Mouse (Mus musculus): ENCODE data around the gene Acadvl. TPM values are rescaled to one million over a fixed set of nuclear protein-coding genes. Genes with fewer than 3 reads are reported as not detected.
A peak's percentile ranks its signal among the peaks of the same experiment; 100 is the strongest.

Gene Acadvl
- total and polyA plus RNA-seq, 3 experiments = 92.5 to 123 TPM; not detected in 1

DNA sequence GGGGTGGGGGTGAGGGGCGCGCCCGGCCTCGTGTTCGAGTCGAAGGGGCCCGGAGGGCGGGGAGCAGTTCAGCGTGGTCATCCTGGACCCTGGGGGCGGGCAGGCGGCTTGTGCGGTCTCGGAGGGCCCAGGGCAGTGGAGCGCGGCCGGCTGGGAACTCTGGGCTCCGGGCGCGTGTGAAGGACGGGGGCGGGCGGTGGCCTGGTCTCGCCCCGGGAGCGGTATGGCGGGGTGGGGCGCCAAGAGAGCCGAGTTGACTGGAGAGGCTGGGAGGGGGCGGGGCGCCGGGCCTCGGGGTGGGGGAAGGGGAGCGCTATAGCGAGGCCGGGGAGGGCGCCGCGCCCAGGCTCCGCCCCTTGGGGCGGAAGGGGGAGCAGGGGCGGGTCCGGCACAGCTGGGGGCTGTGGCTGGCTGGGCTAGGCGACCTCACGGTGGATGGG is 18.1 kb downstream of the Acadvl start (continued):
- no peak for TF ChIP-seq ZNF384 (IDR thresholded peaks at IDR 0.05; ENCODE audit: low read depth, low read length)
- TF ChIP-seq POLR2A (IDR thresholded peaks at IDR 0.05; ENCODE audit: control insufficient read depth in 1 of 2, insufficient read depth in 1 of 2, low read depth in 1 of 2, low read length in 2 of 2, poor library complexity in 1 of 2) = peak; percentile 62 to 86; a peak in 3 of 4 replicates
- 0 out of 2 replicates have a peak, but pooled peaks have one; percentile 14 for TF ChIP-seq MYC (IDR thresholded peaks at IDR 0.05; ENCODE audit: low read depth, low read length)
- no peak for TF ChIP-seq CHD1 (IDR thresholded peaks at IDR 0.05; ENCODE audit: low read depth, low read length)
- no peak; the same call in 1 of the 2 replicates for TF ChIP-seq MAZ (IDR thresholded peaks at IDR 0.05; ENCODE audit: low read depth, low read length)
- TF ChIP-seq ELF1 (IDR thresholded peaks at IDR 0.05; ENCODE audit: low read depth, low read length) = no peak
- TF ChIP-seq NRF1 (IDR thresholded peaks at IDR 0.05; ENCODE audit: insufficient read depth, low read depth, low read length, poor library complexity, severe bottlenecking) = no peak
- TF ChIP-seq NELFE (IDR thresholded peaks at IDR 0.05; ENCODE audit: low read depth, low read length) = peak; percentile 79

DNA sequence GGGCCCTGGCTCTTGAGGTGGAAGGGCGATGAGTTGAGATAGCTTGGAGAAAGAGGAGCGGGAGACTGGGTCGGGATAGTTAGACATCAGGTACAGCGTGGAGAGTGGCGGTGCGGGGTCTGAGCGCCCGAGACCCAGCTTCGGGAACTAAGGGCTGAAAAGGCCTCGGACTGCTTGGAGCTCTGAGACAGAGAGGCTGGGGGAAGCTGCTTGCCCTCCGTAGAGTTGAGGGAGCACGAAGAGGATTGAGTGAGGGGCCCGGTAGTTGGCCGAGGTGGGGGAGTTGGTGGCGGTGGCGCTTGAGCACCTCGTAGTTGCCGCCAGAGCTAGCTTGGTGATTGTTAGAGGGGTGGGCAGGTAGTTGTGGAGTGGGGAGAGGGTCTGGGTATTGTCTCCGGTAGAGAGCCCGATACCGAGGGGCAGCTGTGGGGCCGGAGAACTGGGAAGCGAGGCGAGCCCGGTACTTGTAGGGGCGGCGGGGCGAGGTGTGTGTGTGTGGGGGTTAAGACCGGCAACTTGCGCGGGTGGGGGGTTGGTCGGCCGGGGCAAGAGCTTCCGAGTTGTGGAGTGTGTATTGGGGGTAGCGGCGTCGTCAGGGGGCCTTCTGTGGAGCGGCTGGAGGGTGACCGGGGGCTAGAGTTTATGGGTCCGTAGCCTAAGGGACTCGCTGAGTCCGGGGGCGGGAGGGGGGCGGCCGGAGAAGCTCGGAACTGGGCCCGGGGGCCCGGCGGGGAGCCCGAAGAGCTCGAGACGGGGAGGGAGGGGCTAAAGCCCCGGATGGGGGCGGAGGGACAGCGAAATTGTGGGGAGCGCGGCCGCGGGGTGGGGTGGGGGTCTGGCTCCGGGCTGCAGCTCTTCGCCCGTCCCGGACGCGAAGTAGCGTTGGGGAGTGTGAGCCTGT is 18.8 kb downstream of the Acadvl start:
- TF ChIP-seq POLR2AphosphoS2 (IDR thresholded peaks at IDR 0.05; ENCODE audit: low read length) (no peak), USF2 (IDR thresholded peaks at IDR 0.05; ENCODE audit: borderline replicate concordance in 1 of 2, insufficient read depth in 1 of 2, low read depth in 1 of 2, low read length in 2 of 2) (no peak), MAFK (IDR thresholded peaks at IDR 0.05; ENCODE audit: borderline replicate concordance, low read depth, low read length) (no peak), TCF12 (IDR thresholded peaks at IDR 0.05; ENCODE audit: low read depth, low read length) (0 out of 2 replicates have a peak, but pooled peaks have one; percentile 1), ETS1 (IDR thresholded peaks at IDR 0.05; ENCODE audit: low read depth, low read length) (0 out of 2 replicates have a peak, but pooled peaks have one; percentile 31), JUND (IDR thresholded peaks at IDR 0.05; ENCODE audit: low read depth, low read length) (no peak), POLR2A (IDR thresholded peaks at IDR 0.05; ENCODE audit: control insufficient read depth in 1 of 2, insufficient read depth in 1 of 2, low read depth in 1 of 2, low read length in 2 of 2, poor library complexity in 1 of 2) (no peak), KAT2A (conservative IDR thresholded peaks at IDR 0.05; ENCODE audit: low read depth, low read length) (no peak), SIN3A (IDR thresholded peaks at IDR 0.05; ENCODE audit: low read length) (0 out of 2 replicates have a peak, but pooled peaks have one; percentile 18), CHD1 (IDR thresholded peaks at IDR 0.05; ENCODE audit: low read depth, low read length) (no peak), HCFC1 (IDR thresholded peaks at IDR 0.05; ENCODE audit: low read depth, low read length) (peak; percentile 38), ZMIZ1 (IDR thresholded peaks at IDR 0.05; ENCODE audit: low read depth, low read length) (peak; percentile 29; the same call in 1 of the 2 replicates), CTCF (IDR thresholded peaks at IDR 0.05 in 2 of 3, conservative IDR thresholded peaks at IDR 0.05 in 1 of 3; ENCODE audit: control insufficient read depth in 1 of 3, insufficient read depth in 1 of 3, low read depth in 2 of 3, low read length in 3 of 3, poor library complexity in 1 of 3, severe bottlenecking in 1 of 3) (no peak), MEF2A (IDR thresholded peaks at IDR 0.05; ENCODE audit: extremely low read depth, insufficient replicate concordance, low read depth, low read length, poor library complexity, severe bottlenecking) (no peak), E2F4 (IDR thresholded peaks at IDR 0.05; ENCODE audit: borderline replicate concordance, low read depth, low read length) (no peak), BHLHE40 (IDR thresholded peaks at IDR 0.05; ENCODE audit: borderline replicate concordance, low read depth, low read length) (no peak), EP300 (IDR thresholded peaks at IDR 0.05; ENCODE audit: low read depth in 1 of 2, low read length in 2 of 2) (no peak)

More for the DNA sequence above, 18.8 kb downstream of the Acadvl start:
- H3K4me1 ChIP-seq (ENCODE audit: control insufficient read depth in 1 of 2, insufficient read depth in 2 of 2, low read length in 2 of 2) = peaks cover 12 to 40% of the 10 kb centered on the region in 2 experiments
- peak overlapping the region; percentile 66 to 98 for H3K4me3 ChIP-seq (ENCODE audit: control insufficient read depth in 1 of 2, insufficient read depth in 1 of 2, low read depth in 2 of 2, low read length in 2 of 2)
- H3K9ac ChIP-seq (ENCODE audit: control insufficient read depth, low read depth, low read length, poor library complexity, severe bottlenecking) = peak overlapping the region; percentile 99
- H3K79me2 ChIP-seq (ENCODE audit: control insufficient read depth, insufficient read depth, low read length, poor library complexity) = peaks cover 41% of the 10 kb centered on the region
- H3K9me3 ChIP-seq (replicated peaks; ENCODE audit: insufficient read depth, low read length) = no peaks in the 10 kb centered on the region
- DNase-seq (ENCODE audit: low read depth, low spot score) = peak; percentile 79
- H3K36me3 ChIP-seq (ENCODE audit: control insufficient read depth in 1 of 2, insufficient read depth in 2 of 2, low read length in 2 of 2) = peaks cover 8 to 44% of the 10 kb centered on the region in 2 experiments
- peak overlapping the region; percentile 88 for H3K27ac ChIP-seq (ENCODE audit: control insufficient read depth, low read depth, low read length)
- H3K27me3 ChIP-seq (ENCODE audit: control insufficient read depth in 1 of 2, insufficient read depth in 2 of 2, low read length in 2 of 2) = no peaks in the 10 kb centered on the region
